Mouse (Mus musculus): ENCODE data around the gene Tgfbi. TPM values are rescaled to one million over a fixed set of nuclear protein-coding genes. Genes with fewer than 3 reads are reported as not detected.
A peak's percentile ranks its signal among the peaks of the same experiment; 100 is the strongest.

Tgfbi gene
- polyA plus RNA-seq, 1 experiment from 2014 or later: 66.2 TPM

DNA sequence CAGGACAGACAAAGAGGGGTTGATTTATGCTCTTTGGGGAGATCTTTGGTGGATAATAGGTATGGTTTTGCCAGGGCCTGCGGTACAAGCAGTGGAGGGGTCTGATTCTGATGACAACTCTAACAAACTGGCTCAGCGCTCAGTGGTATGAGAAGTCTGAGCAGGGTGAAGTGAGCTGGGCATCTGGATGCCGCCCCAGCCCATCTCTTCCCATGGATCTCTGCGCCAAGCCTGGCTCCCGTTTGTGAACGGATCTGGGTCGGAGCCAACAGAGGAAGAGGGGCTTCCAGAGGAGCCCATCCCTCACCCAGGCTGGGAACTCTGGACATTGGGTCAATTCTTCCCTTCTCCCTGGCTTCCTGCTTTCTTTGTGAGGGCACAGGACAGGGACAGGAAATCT lies 74.0 kb downstream of the Tgfbi start:
- H3K27ac ChIP-seq: 0 out of 2 replicates have a peak overlapping the region, but pooled peaks have one; percentile 52
- no peaks in the 10 kb centered on the region for H3K9me3 ChIP-seq
- WGBS: 82% methylated on average over 7 of the region's 7 CpGs
- no peaks in the 10 kb centered on the region for H3K36me3 ChIP-seq
- peaks cover 24% of the 10 kb centered on the region for H3K4me1 ChIP-seq
- H3K4me3 ChIP-seq: no peak overlapping the region
- 0 out of 2 replicates have a peak, but pooled peaks cover 5% of the 10 kb centered on the region for H3K27me3 ChIP-seq (ENCODE audit: insufficient read depth, poor library complexity, severe bottlenecking)
- DNase-seq (ENCODE audit: low spot score): no peak

Other genes with a start within 250 kb of the Tgfbi start
- gene Gm3045, start 182.9 kb upstream of the Tgfbi start, polyA plus RNA-seq (2016; fragmentation: Nextera tagmentation; extraction: Ambion mirVana): not detected in 2 replicates
- 0.05 TPM in 1 of 2 replicates, not detected in the other for gene Slc25a48, start 171.2 kb upstream of the Tgfbi start, polyA plus RNA-seq (2016; fragmentation: Nextera tagmentation; extraction: Ambion mirVana)
- gene Il9, start 127.3 kb upstream of the Tgfbi start, polyA plus RNA-seq (2016; fragmentation: Nextera tagmentation; extraction: Ambion mirVana): not detected in 2 replicates
- gene Fbxl21, start 87.1 kb upstream of the Tgfbi start, polyA plus RNA-seq (2016; fragmentation: Nextera tagmentation; extraction: Ambion mirVana): 1.1 TPM in 2 replicates
- 0.41 and 8.8 TPM in 2 replicates for gene Lect2, start 61.0 kb upstream of the Tgfbi start, polyA plus RNA-seq (2016; fragmentation: Nextera tagmentation; extraction: Ambion mirVana)
- gene Smad5, start 93.5 kb downstream of the Tgfbi start, polyA plus RNA-seq (2016; fragmentation: Nextera tagmentation; extraction: Ambion mirVana): 20.7 and 23.0 TPM in 2 replicates
- 0.49 and 0.67 TPM in 2 replicates for gene Gm45623, start 144.3 kb downstream of the Tgfbi start, polyA plus RNA-seq (2016; fragmentation: Nextera tagmentation; extraction: Ambion mirVana)